Mouse (Mus musculus) lung, postnatal 0 days (tissue): Measurements from ENCODE around the gene Gab1.

Source experiments
- CTCF ChIP-seq: IDR thresholded peaks from 2 replicates; pipeline ENCODE4 v1.5.1; 2016; ENCODE audit warnings: antibody characterized with exemption, mild to moderate bottlenecking
- EP300 ChIP-seq: IDR thresholded peaks from 2 replicates; pipeline ENCODE4 v1.6.1; 2016; ENCODE audit warnings: antibody characterized with exemption, mild to moderate bottlenecking, control low read depth

GRCm38 (mm10) chr8:80830141-80830540 is 50.2 kb downstream of the Gab1 start:
- no peak for TF ChIP-seq EP300
- TF ChIP-seq CTCF, result no peak
